Mouse (Mus musculus) A20 (cell line): ENCODE results near the gene Dpysl4.
A peak's percentile ranks its signal among the peaks of the same experiment; 100 is the strongest.

Experiments used
- DNase-seq: peaks from one replicate; pipeline ENCODE4 v3.0.0-alpha.2; 2011; ENCODE audit warnings: low read depth, low spot score

Gene Dpysl4

GRCm38 (mm10) chr7:139085629-139086194, at the start of gene Dpysl4:
Gene Dpysl4, plus strand, starts transcription at chr7:139086001.
- no peak for DNase-seq

- DNase-seq = peak; percentile 56
Observed at GRCm38 (mm10) chr7:139063406-139063805, 22.4 kb upstream of the Dpysl4 start.

GRCm38 (mm10) chr7:139068182-139068623, 17.6 kb upstream of the Dpysl4 start:
- peak; percentile 73 for DNase-seq

GRCm38 (mm10) chr7:139074189-139074588, 11.6 kb upstream of the Dpysl4 start:
- DNase-seq = no peak

GRCm38 (mm10) chr7:139075054-139075794, 10.6 kb upstream of the Dpysl4 start:
- no peak for DNase-seq

DNA sequence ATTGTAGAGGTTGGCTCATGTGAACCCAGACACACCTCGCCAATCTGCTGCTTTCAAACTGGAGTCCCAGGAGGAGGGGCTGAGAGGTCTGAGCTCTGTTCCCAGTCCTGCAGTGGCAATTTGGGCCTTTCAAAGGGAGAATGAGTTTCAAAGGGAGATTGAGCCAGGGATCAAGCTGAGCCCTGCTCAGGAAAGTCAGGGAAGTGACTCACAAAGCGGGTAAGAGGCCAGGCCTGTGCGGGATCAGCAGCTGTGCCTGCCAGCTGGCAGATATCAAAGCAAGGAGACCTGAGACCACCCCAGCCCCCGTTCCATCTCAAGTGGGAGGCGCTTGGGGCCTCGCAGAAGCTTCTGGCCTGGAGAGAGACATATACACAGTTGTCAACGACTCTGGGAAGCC, 8.5 kb upstream of the Dpysl4 start:
- no peak for DNase-seq

DNA sequence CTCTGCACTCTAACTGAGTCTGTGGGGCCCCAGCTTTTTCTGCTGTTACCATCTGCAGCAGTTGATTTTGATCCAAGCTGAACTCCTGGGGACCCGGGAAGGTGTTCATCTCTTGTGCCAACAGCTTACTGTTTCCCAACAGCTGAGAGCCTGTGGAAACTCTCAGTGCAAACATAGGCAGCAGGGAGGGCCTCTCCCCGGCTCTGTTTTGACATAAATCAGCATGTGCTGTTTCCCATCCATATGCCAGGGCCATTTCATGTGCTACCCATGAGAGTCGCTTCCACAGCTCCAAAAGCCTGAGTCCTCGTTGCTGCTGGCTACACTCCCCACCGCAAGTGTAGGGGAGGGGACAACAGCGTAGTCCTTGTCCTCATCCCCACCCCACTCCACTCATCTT, 7.6 kb upstream of the Dpysl4 start:
- no peak for DNase-seq

DNA sequence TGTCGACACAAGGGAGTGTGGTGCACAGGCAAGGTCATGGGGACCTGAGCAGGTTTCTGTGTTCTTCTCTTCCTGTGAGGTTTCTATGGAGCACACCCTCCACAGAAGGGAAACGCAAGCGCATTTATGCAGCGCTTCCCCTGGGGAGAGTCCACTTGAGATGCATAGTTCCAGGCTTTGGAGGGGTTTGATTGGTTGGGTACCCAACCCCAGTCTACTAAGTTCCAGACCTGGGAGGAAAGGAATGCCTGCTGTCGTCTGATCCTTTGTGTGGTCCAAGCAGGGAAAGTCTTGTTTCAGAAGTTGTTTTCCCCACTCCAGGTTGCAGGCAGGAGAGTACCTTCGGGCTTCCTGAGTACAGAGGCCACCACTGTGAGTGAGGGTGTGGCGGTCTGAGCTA, 6.7 kb upstream of the Dpysl4 start:
- DNase-seq = no peak

DNA sequence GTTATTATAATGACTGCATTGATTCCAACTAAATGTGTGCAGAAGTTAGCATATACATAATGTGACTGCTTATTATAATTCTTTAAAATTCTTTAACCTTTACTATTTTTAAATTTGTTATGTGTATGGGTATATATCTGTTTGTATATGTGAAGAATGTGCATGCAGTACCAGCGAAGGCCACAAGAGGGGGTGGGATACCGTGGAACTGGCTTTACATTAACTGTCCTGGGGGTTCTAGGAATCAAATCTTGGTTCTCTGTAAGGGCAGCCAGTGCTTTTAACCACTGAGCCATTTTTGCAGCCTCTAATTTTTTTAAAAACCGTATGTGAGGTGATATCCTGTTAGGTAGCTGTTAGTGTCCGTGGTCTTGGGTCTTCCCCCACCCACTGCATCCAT, 5.1 kb upstream of the Dpysl4 start:
- peak; percentile 16 for DNase-seq

- no peak for DNase-seq
Observed at GRCm38 (mm10) chr7:139081158-139081557, 4.6 kb upstream of the Dpysl4 start.

- DNase-seq = no peak
Observed at GRCm38 (mm10) chr7:139082281-139082680, 3.5 kb upstream of the Dpysl4 start.

DNA sequence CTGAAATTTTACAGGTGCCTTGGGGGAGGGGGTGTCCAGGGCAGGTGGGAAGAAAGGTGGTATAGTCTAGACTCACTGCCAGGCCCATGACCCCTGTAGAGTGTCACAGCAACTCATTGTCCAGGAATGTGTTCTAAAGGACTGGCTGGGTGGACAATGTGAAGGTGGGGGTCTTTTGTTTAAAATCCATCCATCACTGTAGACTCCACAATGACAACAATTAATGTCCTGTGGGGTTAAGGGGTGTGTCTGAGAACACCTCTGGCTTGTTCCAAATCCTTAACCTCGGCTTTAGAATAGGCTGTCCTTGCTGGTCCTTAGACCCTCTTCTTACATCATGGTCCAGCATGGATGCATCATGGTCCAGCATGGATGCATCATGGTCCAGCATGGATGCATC, 1.5 kb upstream of the Dpysl4 start:
- DNase-seq = no peak

DNA sequence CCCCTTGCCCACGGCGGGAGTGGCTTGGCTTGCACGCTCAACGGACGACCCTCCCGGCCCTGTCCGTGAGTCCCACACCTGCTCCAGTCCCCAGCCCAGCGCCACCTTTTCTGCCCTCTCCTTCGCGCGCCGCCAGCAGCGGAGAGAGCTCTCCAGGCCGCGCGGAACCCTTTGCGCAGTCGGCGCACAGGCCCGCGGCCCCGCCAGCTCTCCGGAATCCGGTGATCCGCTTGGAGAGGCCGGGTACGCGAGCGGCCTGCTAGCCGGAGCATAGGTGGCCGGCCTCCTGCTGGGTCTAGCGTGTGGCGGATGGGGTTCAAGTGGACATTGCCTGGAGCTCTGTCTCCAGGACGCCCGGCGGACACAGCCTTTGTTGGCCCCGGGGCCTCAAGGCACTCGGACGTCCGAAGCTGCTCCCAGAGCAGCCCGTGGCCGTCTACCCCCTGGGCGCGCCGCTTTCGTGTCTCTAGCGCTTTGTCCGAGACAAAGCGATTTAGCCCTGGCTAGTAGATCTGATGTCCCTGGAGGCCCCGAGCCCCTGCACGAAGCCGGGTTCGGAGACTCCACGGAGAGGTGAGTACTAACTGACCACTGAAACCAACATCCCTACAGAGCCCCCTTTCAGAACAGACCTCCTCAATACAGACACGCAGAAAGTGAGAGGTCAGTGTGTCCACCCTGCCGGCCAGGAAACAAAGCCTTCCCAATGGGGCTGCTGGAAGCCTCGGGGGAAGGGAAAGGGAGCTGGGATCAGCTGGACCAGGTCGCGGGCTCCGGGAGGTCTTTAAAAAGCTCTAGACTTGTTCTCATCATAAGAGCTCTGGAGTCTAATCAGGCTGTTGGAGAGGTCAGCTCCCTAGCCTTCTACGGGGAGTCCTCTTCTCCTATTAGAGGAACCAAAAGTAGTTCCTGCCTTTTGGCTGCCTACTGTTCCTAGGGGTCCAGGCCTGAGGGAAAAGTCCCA, 676 bp downstream of the Dpysl4 start:
- no peak for DNase-seq

GRCm38 (mm10) chr7:139087801-139088200, 2.0 kb downstream of the Dpysl4 start:
- DNase-seq = no peak

- no peak for DNase-seq
Observed at GRCm38 (mm10) chr7:139089892-139090874, 4.4 kb downstream of the Dpysl4 start.

- DNase-seq = no peak
Observed at GRCm38 (mm10) chr7:139091681-139092080, 5.9 kb downstream of the Dpysl4 start.

DNA sequence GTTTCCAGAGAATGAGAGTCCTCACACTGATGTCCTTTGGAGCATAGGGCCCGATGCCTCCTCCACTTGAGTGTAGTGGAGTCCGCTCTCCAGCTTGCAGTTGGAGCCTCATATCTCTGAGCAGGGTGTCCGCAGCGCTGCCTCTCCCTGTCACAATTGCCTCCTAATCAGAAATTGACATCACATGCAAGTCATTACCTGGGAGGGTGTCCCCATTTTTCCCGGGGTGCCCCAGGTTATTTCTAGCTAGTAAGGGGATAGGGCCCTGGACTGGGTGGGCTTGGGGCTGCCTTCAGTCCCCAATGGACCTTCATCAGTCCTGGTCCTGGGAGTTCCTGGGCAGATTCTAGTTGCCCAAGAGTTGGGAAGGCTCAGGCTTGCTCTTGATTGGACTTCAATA, 6.9 kb downstream of the Dpysl4 start:
- DNase-seq = no peak

DNA sequence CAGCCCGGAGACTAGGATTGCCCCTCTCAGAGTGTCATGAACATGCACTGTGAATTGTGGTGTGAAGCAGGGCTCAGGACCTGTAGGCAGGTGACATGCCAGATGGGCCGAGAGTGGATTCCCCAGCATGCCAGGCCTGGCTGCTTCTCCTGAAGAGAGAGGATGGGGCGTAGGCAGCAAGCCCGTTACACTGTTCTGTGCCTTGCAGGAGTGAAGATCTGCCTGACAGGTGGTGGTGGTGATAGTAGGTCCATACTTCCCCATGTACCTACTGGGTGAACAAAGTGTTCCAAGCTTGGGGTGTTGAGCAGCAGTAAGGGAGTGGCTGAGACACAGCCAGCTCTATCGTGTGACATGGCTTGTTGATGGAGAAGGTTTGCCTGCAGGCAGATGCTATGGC, 7.3 kb downstream of the Dpysl4 start:
- no peak for DNase-seq

GRCm38 (mm10) chr7:139093781-139094180, 8.0 kb downstream of the Dpysl4 start:
- DNase-seq = no peak

DNA sequence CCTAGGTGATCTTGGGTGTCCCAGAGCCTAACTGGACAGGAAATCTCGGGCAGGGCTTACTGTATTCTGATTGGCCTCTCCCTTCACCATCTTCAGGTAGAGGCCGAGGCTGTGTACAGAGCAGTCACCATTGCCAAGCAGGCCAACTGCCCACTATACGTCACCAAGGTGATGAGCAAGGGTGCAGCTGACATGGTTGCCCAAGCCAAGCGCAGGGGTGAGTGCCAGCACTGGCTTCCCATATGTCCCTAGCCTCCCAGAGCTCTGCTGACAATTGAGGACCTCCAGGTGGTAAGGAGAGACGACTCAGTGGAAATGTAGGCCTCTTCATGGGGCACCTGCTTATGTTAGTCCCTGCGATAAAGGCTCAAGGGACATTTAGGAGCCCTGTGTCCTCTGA, 9.0 kb downstream of the Dpysl4 start:
- no peak for DNase-seq

- no peak for DNase-seq
Observed at GRCm38 (mm10) chr7:139095282-139095681, 9.5 kb downstream of the Dpysl4 start.
